Mouse (Mus musculus) lung, adult 2 months (tissue): ENCODE measurements around the gene Cyp2c23.

Experiments
- CTCF ChIP-seq: fragments of 200-500 bp; IDR thresholded peaks from 2 replicates; pipeline ENCODE4 v1.5.1; 2011; ENCODE audit warnings: mild to moderate bottlenecking, low read length, control low read depth; ENCODE audit not compliant: insufficient read depth
- POLR2A ChIP-seq: fragments of 200-500 bp; IDR thresholded peaks from 2 replicates; pipeline ENCODE4 v1.6.1; 2011; ENCODE audit warnings: low read depth, mild to moderate bottlenecking, control low read depth, low read length, borderline replicate concordance; ENCODE audit errors: extremely low read depth

GRCm38 (mm10) chr19:44000720-44001119 is 28.3 kb downstream of the Cyp2c23 start:
- TF ChIP-seq POLR2A: no peak
- TF ChIP-seq CTCF: no peak
